Mouse (Mus musculus) stomach, postnatal 0 days (tissue): Measurements from ENCODE around the gene Ppp1r36. TPM values are rescaled to one million over a fixed set of nuclear protein-coding genes. Genes with fewer than 3 reads are reported as not detected.

Source experiments
- ATAC-seq: fragments of 200-750 bp; cut with Nextera tagmentation; 2 replicates; pipeline ENCODE4 v1.8.0; 2017; ENCODE audit not compliant: low FRiP score, low TSS enrichment
- DNase-seq: peaks from one replicate; pipeline ENCODE4 v3.0.0-alpha.2; 2016; ENCODE audit warnings: low spot score
- H3K27ac ChIP-seq: fragments of 300-500 bp; sonication (generic); replicated peaks from 2 replicates; pipeline ENCODE4 v1.5.1; 2014; ENCODE audit warnings: mild to moderate bottlenecking, control low read depth
- H3K27me3 ChIP-seq: fragments of 300-500 bp; sonication (generic); 2 replicates; pipeline ENCODE4 v1.6.1; 2014; ENCODE audit warnings: low read length; ENCODE audit not compliant: control insufficient read depth, insufficient read depth
- H3K36me3 ChIP-seq: fragments of 300-500 bp; sonication (generic); 2 replicates; pipeline ENCODE4 v1.6.1; 2014; ENCODE audit warnings: low read length, mixed read lengths; ENCODE audit not compliant: control insufficient read depth, insufficient read depth
- H3K4me1 ChIP-seq: fragments of 300-500 bp; sonication (generic); replicated peaks from 2 replicates; pipeline ENCODE4 v1.6.1; 2014; ENCODE audit warnings: antibody characterized with exemption; ENCODE audit not compliant: control insufficient read depth, insufficient read depth
- H3K4me2 ChIP-seq: fragments of 300-500 bp; sonication (generic); replicated peaks from 2 replicates; pipeline ENCODE4 v1.6.1; 2014; ENCODE audit warnings: low read depth, mild to moderate bottlenecking, control low read depth, moderate library complexity
- H3K4me3 ChIP-seq: fragments of 300-500 bp; sonication (generic); 2 replicates; pipeline ENCODE4 v1.5.1; 2014; ENCODE audit warnings: low read depth, low read length, control low read depth
- H3K9ac ChIP-seq: fragments of 300-500 bp; sonication (generic); 2 replicates; pipeline ENCODE4 v1.6.1; 2014; ENCODE audit warnings: mild to moderate bottlenecking, low read length, control low read depth, mixed read lengths
- H3K9me3 ChIP-seq: fragments of 300-500 bp; sonication (generic); 2 replicates; pipeline ENCODE4 v1.6.1; 2016; ENCODE audit warnings: low read length; ENCODE audit not compliant: control insufficient read depth
- CTCF ChIP-seq: IDR thresholded peaks from 2 replicates; pipeline ENCODE4 v1.5.1; 2016; ENCODE audit warnings: antibody characterized with exemption, low read depth, mild to moderate bottlenecking, moderate library complexity
- EP300 ChIP-seq: optimal IDR thresholded peaks from 2 replicates; pipeline ENCODE3; 2016; ENCODE audit warnings: antibody characterized with exemption
- WGBS: fragments of 180-500 bp; shearing (Covaris S2); extraction: QIAGEN DNeasy Blood & Tissue Kit; methylation state at CpG from one replicate; pipeline ENCODE4 v1.1.7; 2014; 5-methylcytosine and 5-hydroxymethylcytosine counted together
- polyA plus RNA-seq: library from polyadenylated mRNA; unstranded; fragments of >200 nt; fragmentation: Nextera tagmentation; extraction: Ambion mirVana; gene quantifications from 2 replicates; pipeline ENCODE4 v1.2.1, GENCODE M21; 2015

The Ppp1r36 gene
- polyA plus RNA-seq, 1 experiment from 2014 or later = 4.9 TPM

- 68% methylated on average over 9 of the region's 9 CpGs for WGBS
- DNase-seq = no peak
- no peak overlapping the region for H3K4me3 ChIP-seq
- no peak for TF ChIP-seq EP300
- TF ChIP-seq CTCF = no peak
- no peak overlapping the region for H3K9ac ChIP-seq
- ATAC-seq = no peak
- peaks cover 5% of the 10 kb centered on the region; the same call in 1 of the 2 replicates for H3K9me3 ChIP-seq
- no peak overlapping the region for H3K4me2 ChIP-seq
- H3K4me1 ChIP-seq = 0 out of 2 replicates have a peak, but pooled peaks cover 2% of the 10 kb centered on the region
- H3K27ac ChIP-seq = no peak overlapping the region
- no peaks in the 10 kb centered on the region for H3K27me3 ChIP-seq
- H3K36me3 ChIP-seq = no peaks in the 10 kb centered on the region
Measured at GRCm38 (mm10) chr12:76486943-76487342, 69.6 kb downstream of the Ppp1r36 start.

Other genes starting within 250 kb of the Ppp1r36 start
- 0.04 and 0.05 TPM in 2 replicates for gene Esr2, start 240.3 kb upstream of the Ppp1r36 start, polyA plus RNA-seq
- gene Tex21, start 170.8 kb upstream of the Ppp1r36 start, polyA plus RNA-seq = not detected in 2 replicates
- 28.9 and 29.6 TPM in 2 replicates for gene Mthfd1, start 162.2 kb upstream of the Ppp1r36 start, polyA plus RNA-seq
- 2.0 and 2.2 TPM in 2 replicates for gene Akap5, start 92.6 kb upstream of the Ppp1r36 start, polyA plus RNA-seq
- 7.0 and 7.4 TPM in 2 replicates for gene Zbtb25, start 47.9 kb upstream of the Ppp1r36 start, polyA plus RNA-seq
- 4.8 and 5.0 TPM in 2 replicates for gene Zbtb1, start 47.3 kb upstream of the Ppp1r36 start, polyA plus RNA-seq
- gene Hspa2, start 13.4 kb upstream of the Ppp1r36 start, polyA plus RNA-seq = 18.8 and 18.9 TPM in 2 replicates
- 5.7 and 6.4 TPM in 2 replicates for gene Plekhg3, start 113.4 kb downstream of the Ppp1r36 start, polyA plus RNA-seq